Mouse (Mus musculus) lung, postnatal 10 days (tissue): ENCODE results near the gene Asap3.
A peak's percentile ranks its signal among the peaks of the same experiment; 100 is the strongest.

Source experiments
- DNase-seq: peaks from one replicate; pipeline ENCODE4 v3.0.0; 2021

Asap3 gene

GRCm38 (mm10) chr4:136181367-136181766 lies 24.8 kb upstream of the Asap3 start:
- peak; percentile 38 for DNase-seq

- peak; percentile 75 for DNase-seq
Observed at GRCm38 (mm10) chr4:136185375-136185774, 20.8 kb upstream of the Asap3 start.

GRCm38 (mm10) chr4:136186315-136186714 lies 19.9 kb upstream of the Asap3 start:
- DNase-seq = no peak

- peak; percentile 55 for DNase-seq
Observed at GRCm38 (mm10) chr4:136186739-136187472, 19.3 kb upstream of the Asap3 start.

GRCm38 (mm10) chr4:136188973-136189737 lies 17.0 kb upstream of the Asap3 start:
- no peak for DNase-seq

- peak; percentile 65 for DNase-seq
Observed at GRCm38 (mm10) chr4:136189912-136190311, 16.3 kb upstream of the Asap3 start.

GRCm38 (mm10) chr4:136193571-136193970 lies 12.6 kb upstream of the Asap3 start:
- DNase-seq = no peak

- DNase-seq = no peak
Observed at GRCm38 (mm10) chr4:136195029-136195428, 11.1 kb upstream of the Asap3 start.

GRCm38 (mm10) chr4:136195629-136196028 lies 10.5 kb upstream of the Asap3 start:
- DNase-seq = no peak

- DNase-seq = no peak
Observed at GRCm38 (mm10) chr4:136196201-136196600, 10.0 kb upstream of the Asap3 start.

- no peak for DNase-seq
Observed at GRCm38 (mm10) chr4:136198846-136199245, 7.3 kb upstream of the Asap3 start.

GRCm38 (mm10) chr4:136199562-136200292 lies 6.4 kb upstream of the Asap3 start:
- peak; percentile 65 for DNase-seq

GRCm38 (mm10) chr4:136202509-136202908 lies 3.7 kb upstream of the Asap3 start:
- peak; percentile 87 for DNase-seq

- DNase-seq = no peak
Observed at GRCm38 (mm10) chr4:136204775-136205174, 1.4 kb upstream of the Asap3 start.

GRCm38 (mm10) chr4:136206943-136207342 lies 778 bp downstream of the Asap3 start:
- no peak for DNase-seq

- no peak for DNase-seq
Observed at GRCm38 (mm10) chr4:136210931-136211330, 4.8 kb downstream of the Asap3 start.

GRCm38 (mm10) chr4:136213629-136214028 lies 7.5 kb downstream of the Asap3 start:
- DNase-seq = peak; percentile 45

- DNase-seq = no peak
Observed at GRCm38 (mm10) chr4:136214828-136215227, 8.7 kb downstream of the Asap3 start.

GRCm38 (mm10) chr4:136215576-136215975 lies 9.4 kb downstream of the Asap3 start:
- no peak for DNase-seq

- peak; percentile 48 for DNase-seq
Observed at GRCm38 (mm10) chr4:136217063-136217462, 10.9 kb downstream of the Asap3 start.

GRCm38 (mm10) chr4:136218595-136219214 lies 12.5 kb downstream of the Asap3 start:
- DNase-seq = peak; percentile 88

GRCm38 (mm10) chr4:136220133-136220775 lies 14.1 kb downstream of the Asap3 start:
- DNase-seq = peak; percentile 46
